Mouse (Mus musculus) neural tube, embryonic 12.5 days (tissue): ENCODE measurements around the gene Sec23b. TPM values are rescaled to one million over a fixed set of nuclear protein-coding genes. Genes with fewer than 3 reads are reported as not detected.

Experiments used
- ATAC-seq: fragments of 200-750 bp; cut with Nextera tagmentation; 2 replicates; pipeline ENCODE4 v1.8.0; 2017; ENCODE audit warnings: low read depth, mild to moderate bottlenecking, moderate TSS enrichment, moderate library complexity; ENCODE audit not compliant: low FRiP score
- H3K27ac ChIP-seq: fragments of 300-500 bp; sonication (generic); 2 replicates; pipeline ENCODE4 v1.5.1; 2016
- H3K27me3 ChIP-seq: fragments of 300-500 bp; sonication (generic); replicated peaks from 2 replicates; pipeline ENCODE4 v1.6.1; 2016; ENCODE audit warnings: mild to moderate bottlenecking
- H3K36me3 ChIP-seq: fragments of 300-500 bp; sonication (generic); 2 replicates; pipeline ENCODE4 v1.6.1; 2016; ENCODE audit warnings: mild to moderate bottlenecking
- H3K4me1 ChIP-seq: fragments of 300-500 bp; sonication (generic); 2 replicates; pipeline ENCODE4 v1.6.1; 2016
- H3K4me2 ChIP-seq: fragments of 300-500 bp; sonication (generic); replicated peaks from 2 replicates; pipeline ENCODE4 v1.6.1; 2016; ENCODE audit warnings: mild to moderate bottlenecking
- H3K4me3 ChIP-seq: fragments of 300-500 bp; sonication (generic); 2 replicates; pipeline ENCODE4 v1.5.1; 2016
- H3K9ac ChIP-seq: fragments of 300-500 bp; sonication (generic); 2 replicates; pipeline ENCODE4 v1.6.1; 2016; ENCODE audit warnings: mild to moderate bottlenecking
- H3K9me3 ChIP-seq: fragments of 300-500 bp; sonication (generic); 2 replicates; pipeline ENCODE4 v1.6.1; 2016; ENCODE audit warnings: mild to moderate bottlenecking
- WGBS: fragments of 180-500 bp; shearing (Covaris S2); methylation state at CpG from one replicate; pipeline ENCODE4 v1.1.7; 2016; 5-methylcytosine and 5-hydroxymethylcytosine counted together
- polyA plus RNA-seq: library from polyadenylated mRNA; unstranded; fragments of >200 nt; fragmentation: Nextera tagmentation; extraction: Ambion mirVana; gene quantifications from 2 replicates; pipeline ENCODE4 v1.2.1, GENCODE M21; 2016

Gene Sec23b
- polyA plus RNA-seq, result 96.1 and 97.2 TPM in 2 replicates

GRCm38 (mm10) chr2:144555820-144556552 lies at the start of gene Sec23b:
Gene Sec23b, plus strand, starts transcription at chr2:144556229.
- Histone ChIP-seq H3K4me1 (peaks cover 6% of the 10 kb centered on the region; the same call in 1 of the 2 replicates), H3K36me3 (peaks cover 9% of the 10 kb centered on the region; the same call in 1 of the 2 replicates), H3K27ac (peak within 1 kb of the TSS; percentile 64), H3K27me3 (no peaks in the 10 kb centered on the region), H3K4me3 (peak within 1 kb of the TSS; percentile 74), H3K9me3 (no peaks in the 10 kb centered on the region), H3K4me2 (peak within 1 kb of the TSS; percentile 67), H3K9ac (peak within 1 kb of the TSS; percentile 67)
- peak; percentile 98 for ATAC-seq
- under 1% methylated on average over 44 of the region's 44 CpGs for WGBS

GRCm38 (mm10) chr2:144514619-144515018 lies 41.4 kb upstream of the Sec23b start:
- 78% methylated on average over 3 of the region's 3 CpGs for WGBS
- no peak for ATAC-seq
- Histone ChIP-seq H3K9me3 (no peaks in the 10 kb centered on the region), H3K9ac (no peak overlapping the region), H3K4me2 (no peak overlapping the region), H3K4me3 (no peak overlapping the region), H3K27ac (no peak overlapping the region), H3K4me1 (no peaks in the 10 kb centered on the region), H3K27me3 (no peaks in the 10 kb centered on the region), H3K36me3 (no peaks in the 10 kb centered on the region)

- Histone ChIP-seq H3K27me3 (no peaks in the 10 kb centered on the region), H3K9me3 (no peaks in the 10 kb centered on the region), H3K4me2 (no peak overlapping the region), H3K36me3 (no peaks in the 10 kb centered on the region), H3K4me3 (no peak overlapping the region), H3K4me1 (no peaks in the 10 kb centered on the region), H3K9ac (no peak overlapping the region), H3K27ac (no peak overlapping the region)
- no peak for ATAC-seq
- WGBS, result 82% methylated on average over 3 of the region's 3 CpGs
Measured at GRCm38 (mm10) chr2:144519772-144520171, 36.3 kb upstream of the Sec23b start.

- peak overlapping the region; percentile 81 for H3K4me2 ChIP-seq
- H3K4me3 ChIP-seq, result no peak overlapping the region
- ATAC-seq, result no peak
- no peak overlapping the region for H3K27ac ChIP-seq
- H3K4me1 ChIP-seq, result peaks cover 12% of the 10 kb centered on the region
- 60% methylated on average over 10 of the region's 10 CpGs for WGBS
- no peaks in the 10 kb centered on the region for H3K27me3 ChIP-seq
- no peak overlapping the region for H3K9ac ChIP-seq
- H3K9me3 ChIP-seq, result no peaks in the 10 kb centered on the region
- H3K36me3 ChIP-seq, result peaks cover 6% of the 10 kb centered on the region; the same call in 1 of the 2 replicates
Measured at GRCm38 (mm10) chr2:144525856-144526255, 30.2 kb upstream of the Sec23b start.

- Histone ChIP-seq H3K27ac (peak within 1 kb of the TSS; percentile 67), H3K4me2 (peak within 1 kb of the TSS; percentile 81), H3K27me3 (no peaks in the 10 kb centered on the region), H3K4me1 (peaks cover 12% of the 10 kb centered on the region), H3K9ac (peak within 1 kb of the TSS; percentile 83), H3K4me3 (peak within 1 kb of the TSS; percentile 84), H3K36me3 (peaks cover 11% of the 10 kb centered on the region), H3K9me3 (no peaks in the 10 kb centered on the region)
- under 1% methylated on average over 56 of the region's 56 CpGs for WGBS
- ATAC-seq, result peak; percentile 98
Measured at GRCm38 (mm10) chr2:144526981-144527820, 28.8 kb upstream of the Sec23b start, which contains the start of the genes Dzank1 and Polr3f. Gene Dzank1, minus strand, starts transcription at chr2:144527414. Gene Polr3f, plus strand, starts transcription at chr2:144527718.

- peak overlapping the region; percentile 81 for H3K4me2 ChIP-seq
- peak overlapping the region; percentile 84 for H3K4me3 ChIP-seq
- peak overlapping the region; percentile 83 for H3K9ac ChIP-seq
- peaks cover 12% of the 10 kb centered on the region for H3K4me1 ChIP-seq
- WGBS, result under 1% methylated on average over 25 of the region's 25 CpGs
- H3K36me3 ChIP-seq, result peaks cover 14% of the 10 kb centered on the region
- H3K27ac ChIP-seq, result peak overlapping the region; percentile 67; the same call in 1 of the 2 replicates
- H3K27me3 ChIP-seq, result no peaks in the 10 kb centered on the region
- ATAC-seq, result peak; percentile 61
- no peaks in the 10 kb centered on the region for H3K9me3 ChIP-seq
Measured at GRCm38 (mm10) chr2:144527821-144528174, 28.2 kb upstream of the Sec23b start.

GRCm38 (mm10) chr2:144537123-144537522 lies 18.9 kb upstream of the Sec23b start:
- WGBS, result 91% methylated on average over 7 of the region's 7 CpGs
- Histone ChIP-seq H3K27me3 (no peaks in the 10 kb centered on the region), H3K36me3 (peaks cover 82% of the 10 kb centered on the region), H3K9me3 (no peaks in the 10 kb centered on the region), H3K4me2 (no peak overlapping the region), H3K27ac (no peak overlapping the region), H3K4me3 (no peak overlapping the region), H3K4me1 (no peaks in the 10 kb centered on the region), H3K9ac (no peak overlapping the region)
- ATAC-seq, result no peak

- H3K27me3 ChIP-seq, result no peaks in the 10 kb centered on the region
- no peaks in the 10 kb centered on the region for H3K9me3 ChIP-seq
- H3K9ac ChIP-seq, result no peak overlapping the region
- no peaks in the 10 kb centered on the region for H3K4me1 ChIP-seq
- H3K4me2 ChIP-seq, result no peak overlapping the region
- ATAC-seq, result no peak
- no peak overlapping the region for H3K27ac ChIP-seq
- WGBS, result 89% methylated on average over 4 of the region's 4 CpGs
- H3K36me3 ChIP-seq, result peaks cover 76% of the 10 kb centered on the region
- H3K4me3 ChIP-seq, result no peak overlapping the region
Measured at GRCm38 (mm10) chr2:144541246-144541645, 14.8 kb upstream of the Sec23b start.

GRCm38 (mm10) chr2:144543670-144544069 lies 12.4 kb upstream of the Sec23b start:
- H3K27me3 ChIP-seq, result no peaks in the 10 kb centered on the region
- no peaks in the 10 kb centered on the region for H3K9me3 ChIP-seq
- 94% methylated on average over 6 of the region's 6 CpGs for WGBS
- H3K36me3 ChIP-seq, result peaks cover 68% of the 10 kb centered on the region
- no peak overlapping the region for H3K4me2 ChIP-seq
- H3K9ac ChIP-seq, result no peak overlapping the region
- no peaks in the 10 kb centered on the region for H3K4me1 ChIP-seq
- H3K27ac ChIP-seq, result no peak overlapping the region
- ATAC-seq, result no peak
- H3K4me3 ChIP-seq, result no peak overlapping the region

- no peak overlapping the region for H3K4me2 ChIP-seq
- H3K4me3 ChIP-seq, result no peak overlapping the region
- no peak overlapping the region for H3K27ac ChIP-seq
- peaks cover 59% of the 10 kb centered on the region for H3K36me3 ChIP-seq
- 87% methylated on average over 6 of the region's 6 CpGs for WGBS
- no peak overlapping the region for H3K9ac ChIP-seq
- H3K4me1 ChIP-seq, result no peaks in the 10 kb centered on the region
- H3K9me3 ChIP-seq, result no peaks in the 10 kb centered on the region
- H3K27me3 ChIP-seq, result no peaks in the 10 kb centered on the region
- no peak for ATAC-seq
Measured at GRCm38 (mm10) chr2:144544630-144545029, 11.4 kb upstream of the Sec23b start.

- WGBS, result 95% methylated on average over 2 of the region's 2 CpGs
- H3K4me2 ChIP-seq, result no peak overlapping the region
- no peaks in the 10 kb centered on the region for H3K9me3 ChIP-seq
- no peak for ATAC-seq
- H3K4me3 ChIP-seq, result no peak overlapping the region
- peaks cover 54% of the 10 kb centered on the region for H3K36me3 ChIP-seq
- no peaks in the 10 kb centered on the region; the same call in 1 of the 2 replicates for H3K4me1 ChIP-seq
- no peak overlapping the region for H3K9ac ChIP-seq
- H3K27ac ChIP-seq, result no peak overlapping the region
- H3K27me3 ChIP-seq, result no peaks in the 10 kb centered on the region
Measured at GRCm38 (mm10) chr2:144545061-144545460, 11.0 kb upstream of the Sec23b start.

- WGBS, result 72% methylated on average over 1 of the region's 1 CpGs
- no peak overlapping the region for H3K4me2 ChIP-seq
Measured at GRCm38 (mm10) chr2:144545481-144545880, 10.5 kb upstream of the Sec23b start.

More at GRCm38 (mm10) chr2:144545481-144545880, 10.5 kb upstream of the Sec23b start:
- Histone ChIP-seq H3K9ac (no peak overlapping the region), H3K4me1 (no peaks in the 10 kb centered on the region; the same call in 1 of the 2 replicates), H3K9me3 (no peaks in the 10 kb centered on the region), H3K27me3 (no peaks in the 10 kb centered on the region), H3K27ac (no peak overlapping the region), H3K4me3 (no peak overlapping the region), H3K36me3 (peaks cover 50% of the 10 kb centered on the region)
- ATAC-seq, result no peak
